Mouse (Mus musculus) CH12.LX (cell line): Measurements from ENCODE around the gene Car11. TPM values are rescaled to one million over a fixed set of nuclear protein-coding genes. Genes with fewer than 3 reads are reported as not detected.

ENCODE experiments used
- DNase-seq: peaks from one replicate; pipeline ENCODE4 v3.0.0-alpha.2; 2013; ENCODE audit errors: extremely low read depth
- H3K27ac ChIP-seq: 2 replicates; pipeline ENCODE4 v1.5.1; 2012; ENCODE audit warnings: low read depth, mild to moderate bottlenecking, control low read depth, moderate library complexity; ENCODE audit not compliant: insufficient read depth
- H3K27me3 ChIP-seq: replicated peaks from 2 replicates; pipeline ENCODE3; 2012; ENCODE audit warnings: inconsistent platforms
- H3K36me3 ChIP-seq, 2 experiments: replicated peaks in 1 of 2; 2 replicates each; pipeline versions ENCODE3 to v1.6.1; 2012; ENCODE audit warnings: inconsistent platforms in 1 of 2, low read length in 1 of 2, mild to moderate bottlenecking in 1 of 2, mixed read lengths in 1 of 2, moderate library complexity in 1 of 2; ENCODE audit not compliant: control insufficient read depth in 1 of 2, insufficient read depth in 1 of 2
- H3K4me1 ChIP-seq, 2 experiments: 2 replicates each; pipeline ENCODE4 v1.6.1; 2012; ENCODE audit warnings: inconsistent platforms in 1 of 2, moderate library complexity in 1 of 2; ENCODE audit not compliant: insufficient read depth in 2 of 2, control insufficient read depth in 1 of 2
- H3K4me2 ChIP-seq: 2 replicates; pipeline ENCODE4 v1.6.1; 2012; ENCODE audit warnings: low read depth, mild to moderate bottlenecking, control low read depth; ENCODE audit not compliant: poor library complexity, insufficient read depth, severe bottlenecking
- H3K4me3 ChIP-seq, 3 experiments: fragments of 150-350 bp in 1 of 3; sonication (generic) in 1 of 3; replicated peaks in 1 of 3; 2 replicates each; pipeline versions ENCODE3 to v1.5.1; 2011 to 2012; ENCODE audit warnings: low read depth in 2 of 3, low read length in 2 of 3, mild to moderate bottlenecking in 2 of 3, moderate library complexity in 2 of 3, control low read depth in 1 of 3, improper control_type of control experiment in 1 of 3, inconsistent platforms in 1 of 3, mixed read lengths in 1 of 3; ENCODE audit not compliant: poor library complexity in 1 of 3
- H3K79me2 ChIP-seq: replicated peaks from 2 replicates; pipeline ENCODE4 v1.6.1; 2012; ENCODE audit warnings: mild to moderate bottlenecking, moderate library complexity; ENCODE audit not compliant: control insufficient read depth, poor library complexity, insufficient read depth, severe bottlenecking; ENCODE audit errors: extremely low read depth
- H3K9ac ChIP-seq: 2 replicates; pipeline ENCODE4 v1.6.1; 2012; ENCODE audit warnings: low read depth, mild to moderate bottlenecking, control low read depth, moderate library complexity; ENCODE audit not compliant: insufficient read depth
- H3K9me3 ChIP-seq: replicated peaks from 2 replicates; pipeline ENCODE3; 2012; ENCODE audit warnings: low read length, inconsistent platforms, mixed read lengths
- CHD1 ChIP-seq: IDR thresholded peaks from 2 replicates; pipeline ENCODE4 v1.6.1; 2012; ENCODE audit warnings: low read depth, low read length, improper control_type of control experiment, inconsistent platforms
- CHD2 ChIP-seq: IDR thresholded peaks from 2 replicates; pipeline ENCODE4 v1.6.1; 2011; ENCODE audit warnings: low read length, improper control_type of control experiment
- CTCF ChIP-seq, 2 experiments: IDR thresholded peaks in 1 of 2; conservative IDR thresholded peaks in 1 of 2; 2 replicates each; pipeline ENCODE4 v1.5.1; 2011 to 2012; ENCODE audit warnings: low read depth in 2 of 2, low read length in 2 of 2, improper control_type of control experiment in 1 of 2, inconsistent platforms in 1 of 2, mild to moderate bottlenecking in 1 of 2, moderate library complexity in 1 of 2
- E2F4 ChIP-seq: IDR thresholded peaks from 2 replicates; pipeline ENCODE4 v1.6.1; 2011; ENCODE audit warnings: low read depth, low read length, improper control_type of control experiment; ENCODE audit not compliant: insufficient replicate concordance
- EP300 ChIP-seq: IDR thresholded peaks from 2 replicates; pipeline ENCODE4 v1.6.1; 2011; ENCODE audit warnings: low read length, improper control_type of control experiment
- HCFC1 ChIP-seq: IDR thresholded peaks from 2 replicates; pipeline ENCODE4 v1.6.1; 2012; ENCODE audit warnings: low read depth, mild to moderate bottlenecking, inconsistent platforms, low read length, improper control_type of control experiment
- JUND ChIP-seq: conservative IDR thresholded peaks from 2 replicates; pipeline ENCODE4 v1.6.1; 2011; ENCODE audit warnings: low read depth, low read length, improper control_type of control experiment
- MAX ChIP-seq: IDR thresholded peaks from 2 replicates; pipeline ENCODE4 v1.6.1; 2011; ENCODE audit warnings: low read length, improper control_type of control experiment
- MEF2A ChIP-seq: IDR thresholded peaks from 2 replicates; pipeline ENCODE4 v1.6.1; 2014; ENCODE audit warnings: low read depth, mild to moderate bottlenecking, inconsistent platforms, low read length, improper control_type of control experiment, borderline replicate concordance
- NELFE ChIP-seq: IDR thresholded peaks from 2 replicates; pipeline ENCODE4 v1.6.1; 2011; ENCODE audit warnings: low read depth, low read length, improper control_type of control experiment
- NRF1 ChIP-seq: IDR thresholded peaks from 2 replicates; pipeline ENCODE4 v1.6.1; 2014; ENCODE audit warnings: low read depth, mild to moderate bottlenecking, inconsistent platforms, low read length, improper control_type of control experiment, moderate library complexity
- RAD21 ChIP-seq: IDR thresholded peaks from 2 replicates; pipeline ENCODE4 v1.6.1; 2011; ENCODE audit warnings: low read depth, mild to moderate bottlenecking, low read length, improper control_type of control experiment, moderate library complexity
- RCOR1 ChIP-seq: conservative IDR thresholded peaks from 2 replicates; pipeline ENCODE4 v1.6.1; 2012; ENCODE audit warnings: low read depth, mild to moderate bottlenecking, inconsistent platforms, low read length, improper control_type of control experiment
- SMC3 ChIP-seq: IDR thresholded peaks from 2 replicates; pipeline ENCODE4 v1.6.1; 2011; ENCODE audit warnings: low read depth, low read length, improper control_type of control experiment
- TBP ChIP-seq: conservative IDR thresholded peaks from 2 replicates; pipeline ENCODE4 v1.6.1; 2011; ENCODE audit warnings: low read depth, low read length, improper control_type of control experiment
- TCF12 ChIP-seq: IDR thresholded peaks from 2 replicates; pipeline ENCODE4 v1.6.1; 2014; ENCODE audit warnings: low read depth, mild to moderate bottlenecking, inconsistent platforms, low read length, improper control_type of control experiment
- UBTF ChIP-seq: IDR thresholded peaks from 2 replicates; pipeline ENCODE4 v1.6.1; 2012; ENCODE audit warnings: low read depth, mild to moderate bottlenecking, inconsistent platforms, low read length, improper control_type of control experiment, moderate library complexity
- USF1 ChIP-seq: IDR thresholded peaks from 2 replicates; pipeline ENCODE4 v1.6.1; 2014; ENCODE audit warnings: low read depth, mild to moderate bottlenecking, inconsistent platforms, low read length, improper control_type of control experiment
- USF2 ChIP-seq: conservative IDR thresholded peaks from 2 replicates; pipeline ENCODE4 v1.6.1; 2011; ENCODE audit warnings: low read depth, low read length, improper control_type of control experiment
- dilution Hi-C: fragments of 300-500 bp; cut with MboI; formaldehyde crosslinking; loops from 2 replicates; pipeline ENCODE4 v1.14.3; 2020; ENCODE audit warnings: low sequenced_read_pairs; ENCODE audit not compliant: extremely low pct_unique_long_range_greater_than_20kb, extremely low pct_ligation_motif_present
- in situ Hi-C: fragments of 300-500 bp; cut with MboI; formaldehyde crosslinking; loops from 3 replicates; pipeline ENCODE4 v1.14.3; 2019; ENCODE audit warnings: low sequenced_read_pairs, low pct_ligation_motif_present, low pct_unique_long_range_greater_than_20kb, mixed read lengths
- polyA plus RNA-seq: library from polyadenylated mRNA; unstranded; fragments of >175 nt; gene quantifications from 2 replicates; pipeline ENCODE4 v1.2.1, GENCODE M21; 2012; ENCODE audit warnings: low read depth; ENCODE audit not compliant: insufficient read length
- total RNA-seq, 2 experiments: library from RNA; depleted of rRNA; stranded (reverse); fragments of 300-350 nt in 1 of 2; fragments of >200 nt in 1 of 2; gene quantifications; 2 replicates each; pipeline ENCODE4 v1.2.3; 2012 to 2014

The Car11 gene
- total and polyA plus RNA-seq, 3 experiments, result not detected

DNA sequence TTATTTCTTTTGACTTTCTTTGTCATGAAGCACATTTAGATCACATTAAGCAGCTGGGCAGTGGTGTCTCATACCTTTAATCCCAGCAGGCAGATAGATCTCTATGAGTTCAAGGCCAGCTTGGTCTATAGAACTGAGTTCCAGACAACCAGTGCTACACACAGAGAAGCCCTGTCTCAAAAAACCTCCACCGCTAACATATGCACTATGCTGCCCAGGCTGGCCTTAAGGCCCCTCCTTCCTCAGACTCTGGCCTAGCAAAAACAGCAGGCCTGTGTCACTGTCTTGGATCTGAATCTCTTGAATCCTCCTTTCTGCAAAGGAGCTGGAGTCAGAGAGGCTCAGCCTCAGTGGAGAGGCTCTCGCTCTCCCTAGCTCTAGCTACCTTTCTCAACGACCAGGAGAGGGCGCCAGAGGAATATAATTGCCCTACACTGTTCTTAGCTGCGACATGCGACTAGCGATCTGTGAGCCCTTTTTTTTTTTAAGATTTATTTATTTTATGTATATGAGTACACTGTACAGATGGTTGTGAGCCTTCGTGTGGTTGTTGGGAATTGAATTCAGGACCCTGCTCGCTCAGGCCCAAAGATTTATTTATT lies 39.6 kb downstream of the Car11 start:
- dilution Hi-C loops (no loop called here), in situ Hi-C loops (loop anchor here (10.0 kb wide), 2 partner anchors 186 to 266 kb away; partner anchors contain the start of genes Ccdc114 and Emp3)
- H3K4me1 ChIP-seq, result peaks cover 5 to 12% of the 10 kb centered on the region in 2 experiments
- H3K27ac ChIP-seq, result no peak overlapping the region
- no peaks in the 10 kb centered on the region for H3K36me3 ChIP-seq
- peaks cover 8% of the 10 kb centered on the region for H3K27me3 ChIP-seq
- no peaks in the 10 kb centered on the region for H3K9me3 ChIP-seq
- H3K4me2 ChIP-seq, result no peak overlapping the region
- H3K79me2 ChIP-seq, result no peaks in the 10 kb centered on the region
- DNase-seq, result peak; percentile 69
- no peak overlapping the region for H3K9ac ChIP-seq
- TF ChIP-seq RAD21, result peak; percentile 51
- TF ChIP-seq SMC3, result peak; percentile 53
- TF ChIP-seq USF2, result no peak
- peak; percentile 32 to 65; a peak in 3 of 4 replicates for TF ChIP-seq CTCF (conservative IDR thresholded peaks at IDR 0.05 in 1 of 2, IDR thresholded peaks at IDR 0.05 in 1 of 2; ENCODE audit: low read depth in 2 of 2, low read length in 2 of 2)
- no peak overlapping the region for H3K4me3 ChIP-seq

DNA sequence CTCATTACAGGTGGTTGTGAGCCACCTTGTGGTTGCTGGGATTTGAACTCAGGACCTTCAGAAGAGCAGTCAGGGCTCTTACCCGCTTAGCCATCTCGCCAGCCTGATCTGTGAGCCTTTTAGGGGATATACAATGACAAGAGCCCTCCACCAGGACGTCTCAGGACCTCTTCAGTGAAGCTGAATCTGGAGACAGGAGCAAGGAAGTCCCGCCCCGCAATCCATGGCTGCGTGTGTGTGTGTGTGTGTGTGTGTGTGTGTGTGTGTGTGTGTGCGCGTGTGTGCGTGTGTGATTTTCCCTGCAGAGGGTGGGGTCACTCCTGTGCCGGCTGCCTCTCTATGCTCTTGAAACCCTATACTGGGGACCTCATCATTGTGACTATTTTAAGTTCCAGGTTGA lies 40.2 kb downstream of the Car11 start:
- no peak overlapping the region for H3K27ac ChIP-seq

DNA sequence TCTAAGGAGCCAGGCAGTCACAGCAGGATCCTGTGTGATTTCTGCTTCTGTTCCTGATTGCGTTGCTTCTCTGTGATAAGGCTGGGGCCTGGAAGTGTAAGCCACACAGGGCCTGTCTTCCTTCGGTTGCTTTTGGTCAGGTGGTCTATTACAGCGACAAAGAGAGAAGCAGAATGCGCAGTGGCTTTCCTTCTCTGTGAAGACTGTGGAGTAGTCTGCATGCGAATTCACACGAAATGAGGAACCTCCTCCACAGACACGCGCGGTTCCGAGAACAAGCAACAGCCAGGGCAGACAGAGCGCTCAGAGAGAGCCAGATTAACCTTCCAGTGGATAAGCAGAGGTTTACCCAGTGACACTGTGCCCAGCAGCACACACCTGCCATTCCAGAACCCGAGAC lies 41.7 kb downstream of the Car11 start:
- dilution Hi-C loops (no loop called here), in situ Hi-C loops (loop anchor here (5.0 kb wide), 1 partner anchor 61 kb away; no protein-coding TSS in a partner anchor)
- H3K27ac ChIP-seq, result no peak overlapping the region
- H3K4me3 ChIP-seq, result no peak overlapping the region
- no peaks in the 10 kb centered on the region for H3K36me3 ChIP-seq
- peaks cover 10% of the 10 kb centered on the region for H3K27me3 ChIP-seq
- TF ChIP-seq RCOR1 (no peak), TCF12 (no peak), EP300 (no peak), UBTF (no peak), HCFC1 (no peak), USF1 (no peak), MEF2A (no peak), TBP (no peak), CHD1 (no peak), CHD2 (no peak), SMC3 (no peak), MAX (no peak), NRF1 (no peak)
- no peaks in the 10 kb centered on the region for H3K9me3 ChIP-seq
- no peak for DNase-seq
- peaks cover 5 to 12% of the 10 kb centered on the region in 2 experiments for H3K4me1 ChIP-seq
- H3K79me2 ChIP-seq, result no peaks in the 10 kb centered on the region
- no peak overlapping the region for H3K4me2 ChIP-seq
- no peak overlapping the region for H3K9ac ChIP-seq

More for the DNA sequence above, 40.2 kb downstream of the Car11 start:
- Histone ChIP-seq H3K9ac (no peak overlapping the region), H3K79me2 (no peaks in the 10 kb centered on the region), H3K4me1 (peaks cover 5 to 12% of the 10 kb centered on the region in 2 experiments), H3K4me3 (no peak overlapping the region), H3K36me3 (no peaks in the 10 kb centered on the region), H3K9me3 (no peaks in the 10 kb centered on the region)
- in situ Hi-C loops, result loop anchor here (5.0 to 10.0 kb wide), 3 partner anchors 62 to 265 kb away; partner anchors contain the start of genes Ccdc114 and Emp3
- DNase-seq, result no peak
- no peak for TF ChIP-seq JUND
- TF ChIP-seq TBP, result no peak
- no peak for TF ChIP-seq CHD2
- no peak for TF ChIP-seq E2F4
- no peak for TF ChIP-seq NELFE
- TF ChIP-seq, all 38 proteins: peak for 0
- Histone ChIP-seq H3K27me3 (peaks cover 8% of the 10 kb centered on the region), H3K4me2 (no peak overlapping the region)
- dilution Hi-C loops, result no loop called here
